Mouse (Mus musculus) intestine, postnatal 0 days (tissue): Measurements from ENCODE around the gene Csnk2a2. TPM values are rescaled to one million over a fixed set of nuclear protein-coding genes. Genes with fewer than 3 reads are reported as not detected.

ENCODE experiments used
- ATAC-seq: fragments of 200-750 bp; cut with Nextera tagmentation; 2 replicates; pipeline ENCODE4 v1.8.0; 2017; ENCODE audit warnings: mild to moderate bottlenecking, moderate TSS enrichment, moderate library complexity
- H3K27ac ChIP-seq: fragments of 300-500 bp; sonication (generic); 2 replicates; pipeline ENCODE4 v1.5.1; 2014; ENCODE audit warnings: mild to moderate bottlenecking, low read depth, low read length, moderate library complexity
- H3K27me3 ChIP-seq: fragments of 300-500 bp; sonication (generic); replicated peaks from 2 replicates; pipeline ENCODE4 v1.6.1; 2014; ENCODE audit warnings: low read length, mixed read lengths; ENCODE audit not compliant: control insufficient read depth, insufficient read depth
- H3K36me3 ChIP-seq: fragments of 300-500 bp; sonication (generic); 2 replicates; pipeline ENCODE4 v1.6.1; 2014; ENCODE audit warnings: mild to moderate bottlenecking, moderate library complexity; ENCODE audit not compliant: control insufficient read depth, insufficient read depth
- H3K4me1 ChIP-seq: fragments of 300-500 bp; sonication (generic); replicated peaks from 2 replicates; pipeline ENCODE4 v1.6.1; 2014; ENCODE audit warnings: antibody characterized with exemption, low read length, mixed read lengths; ENCODE audit not compliant: control insufficient read depth, insufficient read depth
- H3K4me2 ChIP-seq: fragments of 300-500 bp; sonication (generic); replicated peaks from 2 replicates; pipeline ENCODE4 v1.6.1; 2014; ENCODE audit warnings: low read depth, mild to moderate bottlenecking, moderate library complexity
- H3K4me3 ChIP-seq: fragments of 300-500 bp; sonication (generic); 2 replicates; pipeline ENCODE4 v1.5.1; 2014; ENCODE audit warnings: low read depth, low read length
- H3K9ac ChIP-seq: fragments of 300-500 bp; sonication (generic); 2 replicates; pipeline ENCODE4 v1.6.1; 2014; ENCODE audit warnings: mild to moderate bottlenecking, low read depth, low read length
- H3K9me3 ChIP-seq: fragments of 300-500 bp; sonication (generic); 2 replicates; pipeline ENCODE4 v1.6.1; 2016; ENCODE audit warnings: mixed run types; ENCODE audit not compliant: control insufficient read depth
- CTCF ChIP-seq: sonication (generic); IDR thresholded peaks from 2 replicates; pipeline ENCODE4 v1.5.1; 2016; ENCODE audit warnings: low read depth, mild to moderate bottlenecking, control low read depth, antibody characterized with exemption, moderate library complexity
- WGBS: fragments of 180-500 bp; shearing (Covaris S2); extraction: QIAGEN DNeasy Blood & Tissue Kit; methylation state at CpG from one replicate; pipeline ENCODE4 v1.1.7; 2014; 5-methylcytosine and 5-hydroxymethylcytosine counted together
- polyA plus RNA-seq: library from polyadenylated mRNA; unstranded; fragments of >200 nt; fragmentation: Nextera tagmentation; extraction: Ambion mirVana; gene quantifications from 2 replicates; pipeline ENCODE4 v1.2.1, GENCODE M21; 2015

The Csnk2a2 gene
- polyA plus RNA-seq, 1 experiment from 2014 or later = 6.7 TPM

DNA sequence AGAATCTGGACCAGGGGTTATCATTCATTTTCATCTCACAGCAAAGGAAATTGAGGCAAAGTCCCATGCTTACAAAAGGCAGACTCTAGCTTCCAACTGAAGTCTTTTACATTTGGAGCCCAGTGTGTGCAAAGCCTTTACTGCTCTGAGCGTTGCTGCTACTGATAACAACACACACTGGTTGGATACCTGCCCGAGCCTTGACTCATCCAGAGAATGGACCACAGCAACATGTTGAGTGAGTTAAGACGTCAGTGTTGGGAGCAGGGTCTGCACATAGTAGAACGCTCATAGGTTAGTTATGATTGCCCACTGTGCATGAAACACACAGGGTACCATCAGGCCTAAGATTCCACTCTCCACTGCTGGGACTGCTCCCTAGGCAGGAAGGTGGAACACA is 34.2 kb upstream of the Csnk2a2 start:
- no peak for TF ChIP-seq CTCF
- no peak for ATAC-seq
- WGBS = 89% methylated on average over 4 of the region's 4 CpGs
- Histone ChIP-seq H3K9ac (no peak overlapping the region), H3K4me3 (no peak overlapping the region), H3K4me1 (no peaks in the 10 kb centered on the region), H3K4me2 (no peak overlapping the region), H3K27ac (no peak overlapping the region), H3K27me3 (no peaks in the 10 kb centered on the region), H3K9me3 (no peaks in the 10 kb centered on the region), H3K36me3 (no peaks in the 10 kb centered on the region)

DNA sequence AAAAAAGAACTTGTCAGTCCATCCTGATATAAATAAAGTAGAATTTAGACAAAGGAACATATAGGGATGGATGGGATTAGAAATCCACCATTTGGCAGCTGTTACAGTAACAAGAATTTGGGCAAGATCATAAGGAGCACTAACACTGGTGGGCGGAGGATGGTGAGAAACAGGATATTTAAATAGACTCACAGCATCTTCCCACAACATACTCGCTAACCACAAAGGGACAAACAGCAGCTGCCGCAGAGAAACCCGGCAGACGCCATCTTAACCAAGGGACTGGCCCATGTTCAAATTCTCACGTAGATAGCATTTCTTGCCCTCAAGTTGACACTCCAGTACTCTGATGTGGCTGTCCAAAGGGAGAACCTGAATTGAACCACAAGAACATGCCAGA is 27.1 kb upstream of the Csnk2a2 start:
- Histone ChIP-seq H3K9ac (no peak overlapping the region), H3K27me3 (no peaks in the 10 kb centered on the region), H3K27ac (no peak overlapping the region), H3K4me3 (no peak overlapping the region), H3K36me3 (no peaks in the 10 kb centered on the region), H3K4me2 (no peak overlapping the region), H3K4me1 (no peaks in the 10 kb centered on the region), H3K9me3 (no peaks in the 10 kb centered on the region)
- no peak for TF ChIP-seq CTCF
- ATAC-seq = no peak
- WGBS = 94% methylated on average over 6 of the region's 6 CpGs

DNA sequence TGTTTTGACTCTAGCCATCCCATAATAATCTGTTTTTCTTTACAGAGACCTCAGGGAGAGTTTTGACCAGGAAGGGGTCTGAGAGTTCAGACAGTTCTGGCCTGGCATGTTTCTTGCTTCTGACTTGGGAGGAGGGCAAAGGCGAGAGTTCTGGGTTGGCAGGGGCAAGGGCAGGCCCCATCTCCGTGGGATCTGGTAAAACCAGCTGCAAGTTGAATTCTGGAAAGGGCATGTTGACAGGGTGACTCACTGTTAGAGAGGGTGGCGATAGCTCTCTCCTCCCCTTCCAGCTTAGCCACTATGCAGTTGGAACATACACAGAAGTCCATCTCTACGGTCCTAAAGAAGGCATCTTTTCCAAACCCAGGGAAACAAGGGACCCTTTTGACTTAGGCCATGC is 23.4 kb upstream of the Csnk2a2 start:
- H3K4me3 ChIP-seq = no peak overlapping the region
- H3K9ac ChIP-seq = no peak overlapping the region
- H3K27me3 ChIP-seq = no peaks in the 10 kb centered on the region
- ATAC-seq = no peak
- no peaks in the 10 kb centered on the region for H3K4me1 ChIP-seq
- H3K36me3 ChIP-seq = no peaks in the 10 kb centered on the region
- H3K27ac ChIP-seq = no peak overlapping the region
- no peak for TF ChIP-seq CTCF
- no peak overlapping the region for H3K4me2 ChIP-seq
- WGBS = 72% methylated on average over 4 of the region's 4 CpGs
- H3K9me3 ChIP-seq = no peaks in the 10 kb centered on the region

DNA sequence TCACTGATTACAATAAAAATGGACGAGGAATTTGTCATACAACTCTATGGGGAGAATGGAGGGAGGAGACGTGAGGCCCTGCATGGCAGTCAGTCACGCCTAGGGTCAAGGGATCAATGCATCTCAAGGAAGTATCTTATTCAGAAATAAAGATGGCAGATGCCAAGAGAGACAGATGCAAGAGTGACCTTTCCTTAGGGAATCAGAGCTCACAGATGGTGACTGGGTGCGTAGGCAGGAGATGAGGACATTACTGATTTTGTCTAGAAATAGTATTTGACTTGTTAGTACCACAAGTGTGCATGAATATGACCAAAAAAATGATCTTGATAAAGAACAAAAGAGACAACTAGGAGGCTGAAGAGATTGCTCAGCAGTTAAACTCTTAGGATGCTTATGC is 22.4 kb upstream of the Csnk2a2 start:
- Histone ChIP-seq H3K9ac (no peak overlapping the region), H3K4me3 (no peak overlapping the region), H3K9me3 (no peaks in the 10 kb centered on the region), H3K36me3 (no peaks in the 10 kb centered on the region), H3K27ac (no peak overlapping the region), H3K4me2 (no peak overlapping the region), H3K4me1 (no peaks in the 10 kb centered on the region), H3K27me3 (no peaks in the 10 kb centered on the region)
- 45% methylated on average over 4 of the region's 4 CpGs for WGBS
- no peak for ATAC-seq
- TF ChIP-seq CTCF = no peak

DNA sequence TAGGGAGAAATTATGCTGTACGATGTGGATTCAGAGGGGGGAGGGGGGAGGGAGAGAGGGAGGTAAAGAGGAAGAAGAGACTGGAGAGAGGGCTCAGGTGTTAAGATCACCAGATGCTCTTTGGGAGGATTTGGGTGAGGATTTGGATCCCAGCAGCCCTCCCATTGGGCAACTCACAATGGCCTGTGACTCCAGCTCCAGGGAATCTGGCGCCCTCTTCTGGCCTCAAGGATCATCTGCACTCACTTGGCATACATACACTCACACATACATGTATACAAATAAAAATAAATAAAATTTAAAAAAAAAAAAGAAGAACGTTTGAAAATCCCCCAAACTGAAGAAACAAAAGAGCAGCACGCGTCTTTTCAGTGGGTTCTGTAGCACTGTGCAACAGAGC is 16.4 kb upstream of the Csnk2a2 start:
- H3K4me1 ChIP-seq = no peaks in the 10 kb centered on the region
- no peak for ATAC-seq
- H3K9me3 ChIP-seq = no peaks in the 10 kb centered on the region
- H3K36me3 ChIP-seq = no peaks in the 10 kb centered on the region
- H3K27me3 ChIP-seq = no peaks in the 10 kb centered on the region
- H3K4me3 ChIP-seq = no peak overlapping the region
- WGBS = 71% methylated on average over 5 of the region's 5 CpGs
- H3K9ac ChIP-seq = no peak overlapping the region
- TF ChIP-seq CTCF = peak; percentile 23; the same call in 1 of the 2 replicates
- no peak overlapping the region for H3K4me2 ChIP-seq
- no peak overlapping the region for H3K27ac ChIP-seq

DNA sequence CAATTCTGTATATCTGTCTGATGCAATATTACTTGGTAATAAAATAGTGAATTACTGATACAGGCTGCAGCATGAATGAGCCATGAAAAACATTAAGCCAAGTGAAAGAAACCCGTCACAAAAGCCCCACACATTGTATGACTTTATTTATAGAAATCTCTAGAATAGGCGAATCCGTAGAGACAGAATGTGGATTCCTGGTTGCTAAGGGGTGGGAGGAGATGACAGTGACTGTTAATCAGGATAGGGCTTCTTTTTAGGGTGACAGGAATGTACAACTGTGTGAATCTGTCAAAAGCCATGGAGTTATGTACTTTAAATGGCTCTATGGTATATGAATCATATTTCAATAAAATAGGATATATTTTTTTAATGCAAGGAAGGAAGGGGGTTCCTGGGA is 15.8 kb upstream of the Csnk2a2 start:
- Histone ChIP-seq H3K27ac (no peak overlapping the region), H3K9ac (no peak overlapping the region), H3K27me3 (no peaks in the 10 kb centered on the region), H3K4me3 (no peak overlapping the region), H3K4me1 (no peaks in the 10 kb centered on the region), H3K9me3 (no peaks in the 10 kb centered on the region), H3K4me2 (no peak overlapping the region), H3K36me3 (no peaks in the 10 kb centered on the region)
- WGBS = 74% methylated on average over 3 of the region's 3 CpGs
- no peak for ATAC-seq
- no peak for TF ChIP-seq CTCF

DNA sequence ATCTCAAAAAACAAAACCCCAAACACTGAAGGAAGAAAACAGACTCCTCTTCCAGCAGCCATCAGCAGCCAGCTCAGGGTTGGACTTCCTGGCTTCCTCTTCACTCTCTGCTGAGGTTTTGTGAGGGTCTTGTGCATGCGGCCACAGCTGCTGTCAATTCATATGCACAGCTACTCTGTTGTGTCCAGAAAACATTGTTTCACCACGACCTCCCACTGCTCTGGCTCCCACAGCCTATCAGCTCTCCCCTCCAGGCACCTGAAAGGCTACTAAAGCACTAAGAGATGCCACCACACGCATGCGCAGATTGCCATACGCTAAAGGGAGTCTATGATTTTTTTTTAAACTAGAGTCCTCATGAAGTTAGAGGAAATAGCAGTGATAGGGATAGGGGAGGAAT is 15.0 kb upstream of the Csnk2a2 start:
- no peaks in the 10 kb centered on the region for H3K4me1 ChIP-seq
- 76% methylated on average over 5 of the region's 5 CpGs for WGBS
- no peak for ATAC-seq

More for the DNA sequence above, 15.0 kb upstream of the Csnk2a2 start:
- H3K4me3 ChIP-seq = no peak overlapping the region
- no peaks in the 10 kb centered on the region for H3K9me3 ChIP-seq
- no peaks in the 10 kb centered on the region for H3K27me3 ChIP-seq
- no peak overlapping the region for H3K27ac ChIP-seq
- no peak for TF ChIP-seq CTCF
- H3K36me3 ChIP-seq = no peaks in the 10 kb centered on the region
- H3K4me2 ChIP-seq = no peak overlapping the region
- H3K9ac ChIP-seq = no peak overlapping the region
